Mouse (Mus musculus) hindbrain, embryonic 14.5 days (tissue): ENCODE measurements at regions not wholly inside any gene's neighbourhood (a gene's known extent, or its start where the extent isn't known, plus 50 kb on each side); places are given as distances from the start of the nearest gene placed in this dataset.

Experiments used
- ATAC-seq: fragments of 200-750 bp; cut with Nextera tagmentation; 2 replicates; pipeline ENCODE4 v1.8.0; 2017; ENCODE audit warnings: moderate number of reproducible peaks, mild to moderate bottlenecking, moderate TSS enrichment, moderate library complexity; ENCODE audit not compliant: low FRiP score
- DNase-seq: peaks from one replicate; pipeline ENCODE4 v3.0.0-alpha.2; 2015; ENCODE audit warnings: low spot score
- H3K27ac ChIP-seq: fragments of 300-500 bp; sonication (generic); 2 replicates; pipeline ENCODE4 v1.5.1; 2014; ENCODE audit warnings: mild to moderate bottlenecking, moderate library complexity
- H3K27me3 ChIP-seq: fragments of 300-500 bp; sonication (generic); 2 replicates; pipeline ENCODE4 v1.6.1; 2014; ENCODE audit warnings: mild to moderate bottlenecking, low read length, mixed read lengths; ENCODE audit not compliant: control insufficient read depth, insufficient read depth
- H3K36me3 ChIP-seq: fragments of 300-500 bp; sonication (generic); replicated peaks from 2 replicates; pipeline ENCODE4 v1.6.1; 2014; ENCODE audit not compliant: control insufficient read depth, insufficient read depth
- H3K4me1 ChIP-seq: fragments of 300-500 bp; sonication (generic); replicated peaks from 2 replicates; pipeline ENCODE4 v1.6.1; 2014; ENCODE audit warnings: antibody characterized with exemption, low read length, mixed read lengths; ENCODE audit not compliant: control insufficient read depth, insufficient read depth
- H3K4me2 ChIP-seq: fragments of 300-500 bp; sonication (generic); replicated peaks from 2 replicates; pipeline ENCODE4 v1.6.1; 2014; ENCODE audit warnings: mild to moderate bottlenecking, moderate library complexity
- H3K4me3 ChIP-seq: fragments of 300-500 bp; sonication (generic); replicated peaks from 2 replicates; pipeline ENCODE4 v1.5.1; 2014; ENCODE audit warnings: mild to moderate bottlenecking, low read length
- H3K9ac ChIP-seq: fragments of 300-500 bp; sonication (generic); 2 replicates; pipeline ENCODE4 v1.6.1; 2014
- H3K9me3 ChIP-seq: fragments of 300-500 bp; sonication (generic); 2 replicates; pipeline ENCODE4 v1.6.1; 2016; ENCODE audit warnings: low read length; ENCODE audit not compliant: control insufficient read depth
- WGBS: fragments of 180-500 bp; shearing (Covaris S2); extraction: QIAGEN DNeasy Blood & Tissue Kit; methylation state at CpG from one replicate; pipeline ENCODE4 v1.1.7; 2014; 5-methylcytosine and 5-hydroxymethylcytosine counted together

DNA sequence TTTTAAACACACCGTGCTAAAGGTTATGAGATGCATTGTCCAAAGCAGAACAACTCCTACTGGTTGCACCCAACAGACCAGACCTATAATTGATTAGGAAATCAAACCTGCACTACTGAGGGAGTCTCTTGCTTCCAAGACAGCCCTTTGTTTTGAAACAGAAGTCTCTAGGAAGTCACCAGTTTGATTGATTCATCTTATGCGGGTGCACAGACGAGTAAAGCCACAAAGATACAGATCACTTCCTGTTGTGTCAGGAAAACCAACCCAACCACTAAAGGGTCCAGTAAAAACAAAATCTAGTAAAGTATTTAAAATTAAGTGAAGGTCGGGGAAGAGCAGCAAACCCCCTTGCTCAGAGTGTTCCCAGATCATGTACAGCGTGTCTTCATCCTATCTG, 58.3 kb upstream of the N6amt1 start:
- Histone ChIP-seq H3K27ac (no peak overlapping the region), H3K9ac (no peak overlapping the region), H3K27me3 (no peaks in the 10 kb centered on the region), H3K4me3 (no peak overlapping the region), H3K4me2 (no peak overlapping the region), H3K36me3 (no peaks in the 10 kb centered on the region), H3K9me3 (no peaks in the 10 kb centered on the region), H3K4me1 (no peaks in the 10 kb centered on the region)
- ATAC-seq = no peak
- 89% methylated on average over 5 of the region's 5 CpGs for WGBS
- no peak for DNase-seq

DNA sequence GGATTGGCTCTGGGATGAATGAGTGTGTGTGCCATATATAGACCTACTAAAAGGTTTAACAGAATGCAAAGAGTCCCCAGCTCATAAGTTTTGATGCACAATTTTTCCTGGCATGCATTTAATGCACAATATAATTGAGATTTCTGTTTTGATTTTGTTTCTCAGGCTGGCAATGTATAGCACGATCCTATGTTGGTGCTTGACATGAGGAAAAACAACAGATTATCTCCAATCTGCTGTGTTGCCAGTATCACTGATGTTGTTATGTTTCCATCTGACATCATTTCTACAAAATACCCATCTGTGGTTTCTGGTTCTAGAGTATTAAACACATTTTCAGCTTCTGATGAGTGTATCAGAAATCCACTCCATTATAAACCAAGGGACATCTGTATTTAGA, 61.2 kb upstream of the N6amt1 start:
- H3K9ac ChIP-seq = no peak overlapping the region
- H3K36me3 ChIP-seq = no peaks in the 10 kb centered on the region
- ATAC-seq (no peak), DNase-seq (no peak)
- WGBS = 97% methylated on average over 1 of the region's 1 CpGs
- H3K27me3 ChIP-seq = no peaks in the 10 kb centered on the region
- no peaks in the 10 kb centered on the region for H3K9me3 ChIP-seq
- no peaks in the 10 kb centered on the region for H3K4me1 ChIP-seq
- H3K4me3 ChIP-seq = no peak overlapping the region
- H3K27ac ChIP-seq = no peak overlapping the region
- no peak overlapping the region for H3K4me2 ChIP-seq

DNA sequence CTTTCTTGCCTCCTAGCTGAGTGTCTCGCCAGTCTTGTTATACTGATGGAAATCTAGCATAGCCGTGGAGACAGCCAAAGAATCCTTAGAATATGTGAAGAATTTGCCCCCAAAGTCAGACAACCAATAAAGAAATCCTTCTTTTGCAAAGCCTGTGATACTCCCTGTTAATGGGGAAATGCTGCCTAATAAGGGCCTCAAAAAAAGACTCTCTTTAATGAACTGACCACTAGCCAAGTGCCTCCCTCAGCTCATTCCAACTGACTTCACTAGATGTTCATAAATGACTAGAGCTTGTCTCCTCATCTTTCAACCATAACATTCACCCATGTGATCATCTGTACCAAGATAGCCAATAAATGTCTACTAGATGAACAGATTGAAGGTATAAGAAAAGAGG, 62.3 kb upstream of the N6amt1 start:
- WGBS = 83% methylated on average over 2 of the region's 2 CpGs
- no peak overlapping the region for H3K4me2 ChIP-seq

DNA sequence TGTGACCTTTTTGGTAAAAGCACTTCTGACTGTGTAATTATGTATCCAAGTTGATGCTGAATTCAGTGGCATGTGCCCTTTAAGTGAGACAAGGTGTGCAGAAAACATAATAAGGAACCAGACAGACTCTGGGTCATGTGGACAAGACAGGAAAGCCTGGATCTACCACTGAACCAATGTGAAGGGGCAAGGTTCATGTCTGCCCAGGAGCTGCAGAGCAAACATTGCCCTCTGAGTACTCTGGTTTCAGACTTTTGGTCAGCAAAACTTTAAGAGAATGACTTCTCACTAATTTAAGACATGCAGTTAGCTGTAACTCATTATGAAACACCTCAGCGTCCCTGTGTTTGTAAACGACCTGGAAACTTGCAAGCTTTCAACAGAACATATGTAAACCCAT, 68.3 kb upstream of the N6amt1 start:
- ATAC-seq (no peak), DNase-seq (no peak)
- Histone ChIP-seq H3K4me3 (no peak overlapping the region), H3K4me2 (no peak overlapping the region), H3K27me3 (no peaks in the 10 kb centered on the region), H3K9me3 (no peaks in the 10 kb centered on the region), H3K27ac (no peak overlapping the region), H3K9ac (no peak overlapping the region), H3K4me1 (no peaks in the 10 kb centered on the region), H3K36me3 (no peaks in the 10 kb centered on the region)
- 81% methylated on average over 2 of the region's 2 CpGs for WGBS

More for the DNA sequence above, 62.3 kb upstream of the N6amt1 start:
- Histone ChIP-seq H3K27me3 (no peaks in the 10 kb centered on the region), H3K9me3 (no peaks in the 10 kb centered on the region), H3K36me3 (no peaks in the 10 kb centered on the region), H3K4me1 (no peaks in the 10 kb centered on the region), H3K27ac (no peak overlapping the region), H3K9ac (no peak overlapping the region), H3K4me3 (no peak overlapping the region)
- DNase-seq = no peak
- no peak for ATAC-seq

DNA sequence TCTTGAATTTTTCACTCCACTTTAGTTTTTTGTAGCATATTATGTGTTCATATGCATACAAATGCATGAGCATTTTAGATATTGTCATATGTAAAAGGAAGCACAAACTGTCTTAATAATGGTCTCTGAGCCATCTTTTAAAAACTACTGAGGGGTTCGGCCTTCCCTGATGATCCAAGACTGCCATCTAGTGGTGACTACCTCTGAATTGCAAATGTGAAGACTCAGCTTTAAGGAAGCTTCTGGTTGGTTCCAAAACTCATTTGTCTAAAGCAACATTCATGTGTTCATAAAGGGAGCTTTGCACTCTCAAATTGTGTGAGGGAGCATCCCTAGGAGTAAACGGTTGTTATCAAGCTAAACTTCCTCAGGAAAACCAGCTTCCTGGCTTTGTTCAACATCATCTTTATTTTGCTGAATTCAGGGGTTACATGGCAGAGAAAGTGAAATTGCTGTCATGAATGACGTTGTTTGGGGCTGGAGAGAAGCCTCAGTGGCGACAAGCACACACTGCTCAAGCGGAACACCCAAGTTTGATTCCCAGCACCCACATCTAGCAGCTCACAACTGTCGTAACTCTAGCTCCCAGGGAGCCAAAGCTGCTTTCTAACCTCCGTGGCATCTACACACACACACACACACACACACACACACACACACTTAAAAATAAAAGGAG, 69.0 kb upstream of the N6amt1 start:
- Histone ChIP-seq H3K4me3 (no peak overlapping the region), H3K36me3 (no peaks in the 10 kb centered on the region), H3K4me1 (no peaks in the 10 kb centered on the region), H3K27me3 (no peaks in the 10 kb centered on the region), H3K9ac (no peak overlapping the region), H3K27ac (no peak overlapping the region), H3K9me3 (no peaks in the 10 kb centered on the region), H3K4me2 (no peak overlapping the region)
- ATAC-seq (no peak), DNase-seq (no peak)
- WGBS = 60% methylated on average over 7 of the region's 7 CpGs

DNA sequence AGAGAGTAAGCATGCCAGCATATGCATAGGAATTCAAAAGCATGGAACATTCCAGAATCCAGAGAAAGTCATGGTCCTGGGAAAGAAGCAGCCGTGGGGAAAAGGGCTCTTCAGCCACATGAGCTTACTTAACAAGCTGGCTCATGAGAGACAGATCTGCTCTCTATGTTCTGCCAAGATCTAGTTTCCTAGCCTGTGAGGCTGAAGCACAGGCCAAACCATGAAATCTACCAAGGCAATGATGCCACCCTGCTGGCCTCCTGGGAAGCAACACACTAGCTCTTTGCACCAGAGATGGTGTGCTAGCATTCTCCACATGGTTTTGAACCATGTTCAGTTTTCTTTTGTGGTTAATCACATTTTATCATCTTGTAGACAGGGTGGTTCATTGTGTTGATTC, 75.5 kb upstream of the N6amt1 start:
- Histone ChIP-seq H3K4me2 (no peak overlapping the region), H3K9me3 (no peaks in the 10 kb centered on the region), H3K9ac (no peak overlapping the region), H3K4me3 (no peak overlapping the region), H3K4me1 (no peaks in the 10 kb centered on the region), H3K27me3 (no peaks in the 10 kb centered on the region), H3K36me3 (no peaks in the 10 kb centered on the region), H3K27ac (no peak overlapping the region)
- DNase-seq = no peak
- WGBS = 89% methylated on average over 1 of the region's 1 CpGs
- no peak for ATAC-seq

DNA sequence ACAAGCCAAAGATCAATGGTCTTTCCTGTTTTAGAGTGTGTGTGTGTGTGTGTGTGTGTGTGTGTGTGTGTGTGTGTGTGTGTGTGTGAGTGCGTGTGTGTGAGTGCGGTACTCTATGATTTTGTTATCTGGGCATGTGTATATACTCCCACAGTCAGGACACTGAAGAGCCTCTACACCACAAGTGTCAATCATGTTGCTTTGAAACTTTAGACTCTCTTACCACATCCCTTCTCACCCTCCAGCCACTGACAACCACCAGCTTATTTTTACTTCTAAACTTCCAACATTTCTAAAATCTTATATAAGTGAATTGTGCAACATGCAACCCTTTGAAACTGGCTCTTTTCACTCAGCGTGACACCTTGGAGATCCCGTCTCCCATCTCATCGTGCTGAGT, 81.6 kb upstream of the N6amt1 start:
- Histone ChIP-seq H3K4me2 (no peak overlapping the region), H3K27me3 (no peaks in the 10 kb centered on the region), H3K36me3 (no peaks in the 10 kb centered on the region), H3K9ac (no peak overlapping the region), H3K9me3 (no peaks in the 10 kb centered on the region), H3K4me3 (no peak overlapping the region), H3K27ac (no peak overlapping the region), H3K4me1 (no peaks in the 10 kb centered on the region)
- DNase-seq (no peak), ATAC-seq (no peak)
- WGBS = 93% methylated on average over 5 of the region's 5 CpGs

DNA sequence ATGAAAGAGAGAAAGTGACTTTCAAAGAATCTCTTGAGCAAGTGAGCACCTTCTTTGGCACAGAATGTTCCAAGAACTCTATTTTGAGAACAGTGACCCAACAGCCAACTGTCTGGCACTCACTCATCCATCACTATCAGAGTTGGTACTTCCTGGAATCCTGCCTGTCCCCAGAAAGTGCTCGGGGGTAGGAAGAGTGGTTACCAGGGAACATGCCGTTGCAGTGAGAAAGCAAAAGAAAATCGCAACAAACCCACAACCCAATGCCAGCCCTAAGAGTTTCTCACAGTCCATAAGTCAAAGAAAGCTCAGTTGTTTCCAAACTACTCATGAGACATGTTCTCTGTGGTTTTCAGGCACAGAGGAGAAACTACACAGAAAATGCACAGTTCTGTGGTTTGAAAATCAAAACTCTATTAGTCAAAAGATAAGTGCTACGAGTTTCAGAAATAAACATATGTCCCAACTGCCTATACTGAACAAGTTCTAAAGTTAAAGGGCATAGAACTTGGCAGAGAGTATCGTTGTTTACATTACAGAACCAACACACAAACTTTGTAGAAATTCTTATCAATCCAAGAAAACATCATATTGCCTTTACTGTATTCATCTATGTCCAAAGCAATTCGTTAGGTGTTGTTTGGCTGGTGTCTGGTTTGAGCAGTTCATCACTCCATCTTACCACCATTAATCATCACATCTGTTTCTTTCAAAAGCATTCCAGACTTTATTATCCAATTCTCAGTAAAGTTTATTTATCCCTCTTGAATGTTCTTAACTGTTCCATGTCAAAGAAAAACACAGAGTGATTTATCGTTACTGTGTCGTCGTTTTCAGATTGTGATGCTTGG, 85.8 kb upstream of the N6amt1 start:
- 90% methylated on average over 9 of the region's 9 CpGs for WGBS
- ATAC-seq (no peak), DNase-seq (no peak)
- no peak overlapping the region for H3K4me2 ChIP-seq
- no peak overlapping the region for H3K4me3 ChIP-seq
- H3K9me3 ChIP-seq = no peaks in the 10 kb centered on the region
- H3K36me3 ChIP-seq = no peaks in the 10 kb centered on the region
- no peaks in the 10 kb centered on the region for H3K4me1 ChIP-seq
- no peak overlapping the region for H3K9ac ChIP-seq
- H3K27me3 ChIP-seq = no peaks in the 10 kb centered on the region
- H3K27ac ChIP-seq = no peak overlapping the region

DNA sequence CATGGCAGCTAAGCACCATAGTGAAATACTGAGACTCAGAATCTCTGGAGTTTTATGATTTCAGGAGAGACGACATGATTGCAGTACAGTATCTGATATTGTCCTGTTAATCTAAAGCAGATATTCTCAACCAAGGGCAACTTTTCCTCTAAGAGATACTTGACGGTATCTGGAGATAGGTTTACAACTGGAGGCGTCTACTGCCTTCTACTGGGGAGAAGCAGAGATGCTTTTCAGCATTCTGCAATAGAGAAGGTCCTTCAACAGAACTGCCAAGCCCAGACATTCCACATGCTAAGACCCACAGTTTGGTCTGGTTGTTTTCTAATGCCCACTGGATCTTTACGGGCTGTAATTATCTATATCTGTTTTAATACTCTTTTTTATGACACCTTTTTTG, 86.5 kb upstream of the N6amt1 start:
- WGBS = 93% methylated on average over 4 of the region's 4 CpGs
- no peaks in the 10 kb centered on the region for H3K27me3 ChIP-seq
- DNase-seq = no peak
- no peak overlapping the region for H3K4me3 ChIP-seq
- H3K36me3 ChIP-seq = no peaks in the 10 kb centered on the region
- H3K4me1 ChIP-seq = no peaks in the 10 kb centered on the region
- ATAC-seq = no peak
- H3K27ac ChIP-seq = no peak overlapping the region
- H3K9me3 ChIP-seq = no peaks in the 10 kb centered on the region
- H3K9ac ChIP-seq = no peak overlapping the region
- H3K4me2 ChIP-seq = no peak overlapping the region
